Mouse (Mus musculus): ENCODE data around the gene Scoc. TPM values are rescaled to one million over a fixed set of nuclear protein-coding genes. Genes with fewer than 3 reads are reported as not detected.

The Scoc gene
- 166 and 168 TPM in 2 replicates for polyA plus RNA-seq (2014; fragmentation: Nextera tagmentation; extraction: Ambion mirVana)

DNA sequence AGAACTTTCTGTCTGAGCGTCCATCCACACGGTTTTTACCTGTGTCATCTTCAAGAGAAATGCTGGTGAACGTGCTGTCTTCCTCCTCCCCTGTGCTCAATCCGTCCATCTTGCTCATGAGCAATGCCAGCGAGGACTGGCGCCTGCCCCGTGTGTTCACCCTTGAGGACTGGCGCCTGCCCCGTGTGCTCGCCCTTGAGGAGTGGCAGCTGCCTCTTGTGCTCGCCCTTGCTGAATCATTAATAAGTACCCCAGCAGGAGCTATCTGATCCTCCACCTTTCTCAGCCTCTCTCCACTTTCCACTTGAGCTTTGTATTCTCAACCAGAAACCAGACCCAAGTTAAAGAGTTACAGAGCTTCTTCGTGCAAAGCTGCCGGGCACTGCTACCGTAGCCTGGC lies at the start of gene Scoc:
Scoc (minus strand) TSS at position 170 of the 400 bp plus-strand sequence.
- Histone ChIP-seq H3K4me2 (ENCODE audit: low read depth) (no peak within 1 kb of the TSS), H3K9me3 (ENCODE audit: control insufficient read depth, low read length) (no peaks in the 10 kb centered on the region), H3K4me1 (ENCODE audit: control insufficient read depth, insufficient read depth, low read length) (no peaks in the 10 kb centered on the region), H3K9ac (ENCODE audit: low read length) (no peak within 1 kb of the TSS), H3K4me3 (ENCODE audit: low read depth, low read length) (no peak within 1 kb of the TSS), H3K27ac (ENCODE audit: low read depth, low read length) (no peak within 1 kb of the TSS), H3K36me3 (ENCODE audit: control insufficient read depth, insufficient read depth, low read length) (no peaks in the 10 kb centered on the region), H3K27me3 (ENCODE audit: control insufficient read depth, insufficient read depth, low read length) (no peaks in the 10 kb centered on the region)
- WGBS: 83% methylated on average over 14 of the region's 14 CpGs
- no peak for ATAC-seq (ENCODE audit: insufficient read depth, low FRiP score, low TSS enrichment)
- DNase-seq (ENCODE audit: low spot score): no peak

DNA sequence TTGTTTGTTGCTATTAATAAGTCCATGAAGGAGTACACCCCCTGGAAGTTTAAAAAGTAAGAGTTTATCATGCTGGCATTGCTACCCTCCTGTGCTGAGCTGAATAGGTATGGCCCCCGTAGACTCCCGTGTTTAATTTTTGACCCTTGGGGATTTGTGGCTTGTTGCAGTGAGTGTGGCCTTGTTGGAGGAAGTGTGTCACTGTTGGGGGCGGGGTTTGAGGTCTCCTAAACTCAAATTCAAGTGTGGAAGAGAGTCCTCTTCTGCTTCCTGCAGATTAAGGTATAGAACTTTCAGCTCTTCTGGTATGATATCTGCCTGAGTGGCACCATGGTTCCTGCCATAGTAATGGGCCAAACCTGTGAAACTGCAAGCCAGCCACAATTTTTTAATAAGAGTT lies 1.4 kb upstream of the Scoc start:
- DNase-seq (ENCODE audit: low spot score): no peak
- Histone ChIP-seq H3K27me3 (ENCODE audit: control insufficient read depth, insufficient read depth, low read length) (no peaks in the 10 kb centered on the region), H3K9me3 (ENCODE audit: control insufficient read depth, low read length) (no peaks in the 10 kb centered on the region), H3K9ac (ENCODE audit: low read length) (no peak overlapping the region), H3K4me2 (ENCODE audit: low read depth) (no peak overlapping the region), H3K27ac (ENCODE audit: low read depth, low read length) (no peak overlapping the region), H3K4me1 (ENCODE audit: control insufficient read depth, insufficient read depth, low read length) (no peaks in the 10 kb centered on the region), H3K4me3 (ENCODE audit: low read depth, low read length) (no peak overlapping the region), H3K36me3 (ENCODE audit: control insufficient read depth, insufficient read depth, low read length) (no peaks in the 10 kb centered on the region)
- 75% methylated on average over 3 of the region's 3 CpGs for WGBS
- no peak for ATAC-seq (ENCODE audit: insufficient read depth, low FRiP score, low TSS enrichment)

DNA sequence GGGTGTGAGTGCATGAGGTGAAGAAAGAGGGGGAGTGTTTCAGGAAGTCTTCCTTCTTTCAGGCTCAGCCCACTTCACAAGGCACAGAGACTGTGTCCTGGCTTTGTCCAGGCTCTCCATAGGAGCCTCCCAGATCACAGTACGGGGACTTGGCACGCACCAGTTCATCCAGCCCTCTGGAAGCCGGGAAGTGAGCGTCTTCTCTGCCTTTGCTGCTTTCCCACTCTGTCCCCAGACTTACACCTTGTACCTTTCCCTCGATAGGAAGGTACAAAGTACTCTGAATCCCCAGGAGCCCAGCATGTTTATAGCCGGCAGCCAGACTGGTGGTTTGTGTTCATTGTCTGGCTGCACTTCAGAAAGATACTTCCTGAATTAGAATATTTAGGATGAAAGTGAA lies 1.1 kb downstream of the Scoc start:
- DNase-seq (ENCODE audit: low spot score): no peak
- Histone ChIP-seq H3K4me2 (ENCODE audit: low read depth) (no peak overlapping the region), H3K9me3 (ENCODE audit: control insufficient read depth, low read length) (no peaks in the 10 kb centered on the region), H3K36me3 (ENCODE audit: control insufficient read depth, insufficient read depth, low read length) (no peaks in the 10 kb centered on the region), H3K27me3 (ENCODE audit: control insufficient read depth, insufficient read depth, low read length) (no peaks in the 10 kb centered on the region), H3K4me3 (ENCODE audit: low read depth, low read length) (no peak overlapping the region), H3K9ac (ENCODE audit: low read length) (no peak overlapping the region), H3K4me1 (ENCODE audit: control insufficient read depth, insufficient read depth, low read length) (no peaks in the 10 kb centered on the region), H3K27ac (ENCODE audit: low read depth, low read length) (no peak overlapping the region)
- no peak for ATAC-seq (ENCODE audit: insufficient read depth, low FRiP score, low TSS enrichment)
- 62% methylated on average over 6 of the region's 6 CpGs for WGBS

DNA sequence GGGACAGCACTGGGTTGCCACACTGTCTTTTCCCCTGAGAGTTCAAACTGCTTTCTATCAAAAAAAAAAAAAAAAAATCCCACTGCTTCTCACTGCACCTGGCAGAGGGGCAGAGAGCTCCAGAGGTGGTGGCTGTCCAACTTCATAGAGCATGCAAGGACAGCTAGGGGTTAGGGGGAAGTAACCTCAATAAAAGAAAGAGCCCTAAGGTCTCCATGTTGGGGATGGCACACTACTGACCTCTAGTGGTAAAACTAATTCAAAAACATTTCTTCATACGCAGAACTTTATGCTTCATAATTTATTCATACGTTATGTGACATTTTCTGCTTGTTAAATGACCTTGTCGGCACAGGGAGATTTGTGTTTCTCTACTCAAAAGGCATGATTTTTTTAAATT lies 7.1 kb downstream of the Scoc start:
- 32% methylated on average over 3 of the region's 3 CpGs for WGBS
- Histone ChIP-seq H3K4me3 (ENCODE audit: low read depth, low read length) (no peak overlapping the region), H3K4me1 (ENCODE audit: control insufficient read depth, insufficient read depth, low read length) (no peaks in the 10 kb centered on the region), H3K4me2 (ENCODE audit: low read depth) (no peak overlapping the region), H3K9me3 (ENCODE audit: control insufficient read depth, low read length) (no peaks in the 10 kb centered on the region), H3K27me3 (ENCODE audit: control insufficient read depth, insufficient read depth, low read length) (no peaks in the 10 kb centered on the region), H3K27ac (ENCODE audit: low read depth, low read length) (no peak overlapping the region), H3K9ac (ENCODE audit: low read length) (no peak overlapping the region), H3K36me3 (ENCODE audit: control insufficient read depth, insufficient read depth, low read length) (no peaks in the 10 kb centered on the region)
- ATAC-seq (ENCODE audit: insufficient read depth, low FRiP score, low TSS enrichment) (0 out of 2 replicates have a peak, but pooled peaks have one; percentile 50), DNase-seq (ENCODE audit: low spot score) (no peak)

DNA sequence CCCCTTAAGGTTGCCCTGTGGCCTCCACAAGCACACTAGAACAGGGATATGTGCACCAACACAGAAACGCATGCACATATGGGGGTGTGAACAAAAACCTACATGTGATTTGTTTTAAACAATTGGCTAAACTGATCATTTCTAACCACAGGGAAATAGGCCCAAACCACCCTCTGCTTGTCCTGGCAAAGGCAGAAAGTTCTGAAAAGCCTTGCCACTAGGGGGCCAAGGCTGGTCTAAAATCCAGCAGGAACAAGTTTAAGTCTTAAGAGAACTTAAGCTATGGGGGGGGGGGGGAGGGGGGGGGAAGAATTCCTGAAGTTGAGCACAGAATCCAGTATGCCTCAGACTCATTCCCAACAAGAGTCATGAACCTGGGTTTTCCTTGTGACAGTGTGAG lies 8.2 kb downstream of the Scoc start:
- Histone ChIP-seq H3K27me3 (ENCODE audit: control insufficient read depth, insufficient read depth, low read length) (no peaks in the 10 kb centered on the region), H3K4me1 (ENCODE audit: control insufficient read depth, insufficient read depth, low read length) (no peaks in the 10 kb centered on the region), H3K27ac (ENCODE audit: low read depth, low read length) (no peak overlapping the region), H3K9ac (ENCODE audit: low read length) (no peak overlapping the region), H3K4me3 (ENCODE audit: low read depth, low read length) (no peak overlapping the region), H3K9me3 (ENCODE audit: control insufficient read depth, low read length) (no peaks in the 10 kb centered on the region), H3K4me2 (ENCODE audit: low read depth) (no peak overlapping the region), H3K36me3 (ENCODE audit: control insufficient read depth, insufficient read depth, low read length) (no peaks in the 10 kb centered on the region)
- DNase-seq (ENCODE audit: low spot score) (no peak), ATAC-seq (ENCODE audit: insufficient read depth, low FRiP score, low TSS enrichment) (no peak)
- 88% methylated on average over 1 of the region's 1 CpGs for WGBS

DNA sequence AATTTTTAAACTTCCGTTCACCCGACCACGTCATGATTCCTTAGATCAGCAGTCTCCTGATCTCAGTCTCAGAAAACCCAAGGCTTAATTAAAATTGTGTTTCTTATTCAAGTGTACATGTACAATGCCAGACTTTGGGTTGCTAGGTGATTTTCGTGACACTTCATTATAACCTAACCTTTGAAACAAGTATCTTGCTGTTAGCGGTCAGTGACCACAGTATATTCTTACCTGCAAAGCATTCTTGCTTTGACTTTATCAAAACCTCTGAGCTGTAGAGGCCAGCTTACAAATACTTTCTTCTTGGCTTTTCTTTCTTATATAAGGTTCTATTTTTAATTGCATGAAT lies 15.2 kb downstream of the Scoc start:
- H3K4me2 ChIP-seq (ENCODE audit: low read depth): peak overlapping the region; percentile 60
- H3K4me3 ChIP-seq (ENCODE audit: low read depth, low read length): peak overlapping the region; percentile 78
- no peaks in the 10 kb centered on the region for H3K27me3 ChIP-seq (ENCODE audit: control insufficient read depth, insufficient read depth, low read length)
- H3K4me1 ChIP-seq (ENCODE audit: control insufficient read depth, insufficient read depth, low read length): peaks cover 4% of the 10 kb centered on the region
- peak overlapping the region; percentile 72 for H3K9ac ChIP-seq (ENCODE audit: low read length)
- peak overlapping the region; percentile 82 for H3K27ac ChIP-seq (ENCODE audit: low read depth, low read length)
- no peaks in the 10 kb centered on the region for H3K36me3 ChIP-seq (ENCODE audit: control insufficient read depth, insufficient read depth, low read length)
- WGBS: 35% methylated on average over 5 of the region's 5 CpGs
- DNase-seq (ENCODE audit: low spot score) (no peak), ATAC-seq (ENCODE audit: insufficient read depth, low FRiP score, low TSS enrichment) (peak; percentile 1)
- H3K9me3 ChIP-seq (ENCODE audit: control insufficient read depth, low read length): no peaks in the 10 kb centered on the region

DNA sequence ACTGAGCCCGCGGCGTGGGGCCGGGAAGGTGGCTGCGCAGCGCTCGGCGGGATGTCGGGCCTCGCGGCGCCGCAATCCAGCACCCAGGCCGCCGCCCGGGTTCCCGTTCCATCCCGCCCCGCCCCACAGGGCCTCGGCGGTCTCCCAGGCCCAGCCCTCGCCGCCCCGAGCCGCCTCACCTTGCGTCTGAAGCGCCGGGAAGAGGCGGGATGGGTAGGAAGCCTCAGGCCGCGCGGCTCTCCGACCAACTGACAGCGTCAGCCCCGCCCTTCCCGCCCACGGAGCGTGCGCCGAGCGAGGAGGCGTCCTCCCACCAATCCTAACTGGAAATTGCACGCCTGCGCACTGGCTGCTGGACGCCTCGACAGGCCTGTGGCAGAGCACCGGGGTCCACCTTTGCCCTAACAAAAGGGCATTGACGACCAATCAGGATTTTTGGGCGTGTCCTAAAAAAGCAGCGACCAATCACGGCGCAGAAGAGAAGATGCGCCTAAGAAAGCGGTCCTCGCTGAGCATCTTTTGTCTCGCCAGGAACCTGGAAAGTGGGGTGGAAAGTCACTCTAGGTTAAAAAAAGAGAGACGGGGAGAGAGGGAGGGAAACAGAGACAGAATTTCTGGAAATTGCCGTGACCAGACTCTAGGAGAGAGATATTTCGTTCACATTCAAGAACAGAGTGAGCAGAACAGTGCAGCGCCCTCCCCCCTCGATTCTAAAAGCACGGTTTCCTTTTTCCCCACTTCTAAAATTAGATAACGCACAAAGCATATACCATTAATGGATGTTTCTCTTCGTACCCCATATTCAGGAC lies 15.7 kb downstream of the Scoc start:
- Histone ChIP-seq H3K4me1 (ENCODE audit: control insufficient read depth, insufficient read depth, low read length) (peaks cover 4% of the 10 kb centered on the region), H3K36me3 (ENCODE audit: control insufficient read depth, insufficient read depth, low read length) (no peaks in the 10 kb centered on the region), H3K27ac (ENCODE audit: low read depth, low read length) (peak overlapping the region; percentile 82), H3K9me3 (ENCODE audit: control insufficient read depth, low read length) (no peaks in the 10 kb centered on the region), H3K27me3 (ENCODE audit: control insufficient read depth, insufficient read depth, low read length) (no peaks in the 10 kb centered on the region), H3K4me2 (ENCODE audit: low read depth) (peak overlapping the region; percentile 60), H3K9ac (ENCODE audit: low read length) (peak overlapping the region; percentile 87), H3K4me3 (ENCODE audit: low read depth, low read length) (peak overlapping the region; percentile 78)
- under 1% methylated on average over 50 of the region's 64 CpGs for WGBS
- ATAC-seq (ENCODE audit: insufficient read depth, low FRiP score, low TSS enrichment) (peak; percentile 99), DNase-seq (ENCODE audit: low spot score) (peak; percentile 99)

DNA sequence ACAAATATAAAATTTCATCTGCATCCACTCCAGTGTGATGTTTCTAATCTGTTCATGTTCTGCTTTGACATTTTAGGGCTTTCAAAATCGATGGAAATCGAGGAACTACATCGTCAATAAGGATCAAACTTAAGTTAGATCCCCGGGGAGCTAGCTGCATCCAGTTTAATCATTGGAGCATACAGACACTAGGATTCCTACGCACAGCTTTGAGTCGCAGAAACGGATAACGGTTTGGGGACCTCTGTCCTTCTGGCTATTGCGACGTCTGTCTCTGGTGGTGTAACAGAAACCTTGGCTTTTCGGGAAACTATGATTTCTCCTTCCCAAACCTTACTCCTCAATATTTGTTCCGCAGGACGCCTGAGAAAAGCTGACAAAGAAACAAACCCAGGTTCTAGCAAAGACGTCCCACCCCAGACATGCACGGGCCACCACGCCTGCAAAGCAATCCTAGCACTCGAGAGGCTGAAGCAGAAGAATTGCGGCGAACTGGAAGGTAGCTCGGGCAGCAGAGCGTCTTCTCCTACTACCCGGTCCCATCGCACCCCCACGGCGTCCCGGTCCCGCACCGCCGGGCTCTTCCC lies 16.4 kb downstream of the Scoc start:
- WGBS: 3% methylated on average over 28 of the region's 29 CpGs
- peak overlapping the region; percentile 75 for H3K27ac ChIP-seq (ENCODE audit: low read depth, low read length)
- peaks cover 4% of the 10 kb centered on the region for H3K4me1 ChIP-seq (ENCODE audit: control insufficient read depth, insufficient read depth, low read length)
- H3K9me3 ChIP-seq (ENCODE audit: control insufficient read depth, low read length): no peaks in the 10 kb centered on the region
- peak overlapping the region; percentile 87 for H3K9ac ChIP-seq (ENCODE audit: low read length)
- peak overlapping the region; percentile 59 for H3K4me2 ChIP-seq (ENCODE audit: low read depth)
- H3K36me3 ChIP-seq (ENCODE audit: control insufficient read depth, insufficient read depth, low read length): no peaks in the 10 kb centered on the region
- no peaks in the 10 kb centered on the region for H3K27me3 ChIP-seq (ENCODE audit: control insufficient read depth, insufficient read depth, low read length)
- peak overlapping the region; percentile 78 for H3K4me3 ChIP-seq (ENCODE audit: low read depth, low read length)
- ATAC-seq (ENCODE audit: insufficient read depth, low FRiP score, low TSS enrichment) (no peak), DNase-seq (ENCODE audit: low spot score) (no peak)

DNA sequence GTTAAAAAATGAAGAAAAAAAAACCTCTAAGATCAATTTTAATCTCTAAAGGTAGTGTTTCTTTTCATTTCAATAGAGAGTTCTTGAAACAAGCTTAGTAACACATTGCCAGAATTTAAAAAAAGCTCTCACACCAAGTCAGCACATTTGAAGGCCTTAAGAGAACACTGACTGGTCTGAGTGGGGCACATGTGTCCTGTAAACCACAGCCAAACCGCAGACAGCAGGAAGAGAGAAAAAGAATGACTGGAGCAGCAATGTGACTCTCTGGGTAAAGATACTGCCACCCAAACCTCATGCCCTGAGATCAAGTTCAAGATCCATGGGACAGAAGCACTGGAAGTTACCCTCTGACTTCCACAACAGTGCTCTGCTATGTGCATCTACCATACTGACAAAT lies 21.1 kb downstream of the Scoc start:
- no peaks in the 10 kb centered on the region for H3K9me3 ChIP-seq (ENCODE audit: control insufficient read depth, low read length)
- WGBS: 90% methylated on average over 1 of the region's 1 CpGs
- H3K4me3 ChIP-seq (ENCODE audit: low read depth, low read length): no peak overlapping the region
- peaks cover 4% of the 10 kb centered on the region for H3K4me1 ChIP-seq (ENCODE audit: control insufficient read depth, insufficient read depth, low read length)
- ATAC-seq (ENCODE audit: insufficient read depth, low FRiP score, low TSS enrichment): no peak
- H3K27ac ChIP-seq (ENCODE audit: low read depth, low read length): no peak overlapping the region
- no peaks in the 10 kb centered on the region for H3K36me3 ChIP-seq (ENCODE audit: control insufficient read depth, insufficient read depth, low read length)
- H3K9ac ChIP-seq (ENCODE audit: low read length): no peak overlapping the region
- no peak overlapping the region for H3K4me2 ChIP-seq (ENCODE audit: low read depth)
- no peak for DNase-seq (ENCODE audit: low spot score)
- no peaks in the 10 kb centered on the region for H3K27me3 ChIP-seq (ENCODE audit: control insufficient read depth, insufficient read depth, low read length)
